Mouse (Mus musculus) lung, embryonic 16.5 days (tissue): Measurements from ENCODE around the gene Gm44973. TPM values are rescaled to one million over a fixed set of nuclear protein-coding genes. Genes with fewer than 3 reads are reported as not detected.

Experiments used
- ATAC-seq: fragments of 200-750 bp; cut with Nextera tagmentation; 2 replicates; pipeline ENCODE4 v1.8.0; 2017; ENCODE audit warnings: low read depth, mild to moderate bottlenecking, moderate library complexity
- H3K27ac ChIP-seq: fragments of 300-500 bp; sonication (generic); 2 replicates; pipeline ENCODE4 v1.5.1; 2014; ENCODE audit warnings: mild to moderate bottlenecking, control low read depth, low read length
- H3K27me3 ChIP-seq: fragments of 300-500 bp; sonication (generic); 2 replicates; pipeline ENCODE4 v1.6.1; 2014; ENCODE audit warnings: low read depth, low read length, mixed read lengths; ENCODE audit not compliant: control insufficient read depth, insufficient read depth
- H3K36me3 ChIP-seq: fragments of 300-500 bp; sonication (generic); 2 replicates; pipeline ENCODE4 v1.6.1; 2014; ENCODE audit warnings: low read length; ENCODE audit not compliant: control insufficient read depth, insufficient read depth
- H3K4me1 ChIP-seq: fragments of 300-500 bp; sonication (generic); replicated peaks from 2 replicates; pipeline ENCODE4 v1.6.1; 2014; ENCODE audit warnings: low read length, mixed read lengths; ENCODE audit not compliant: control insufficient read depth, insufficient read depth
- H3K4me2 ChIP-seq: fragments of 300-500 bp; sonication (generic); 2 replicates; pipeline ENCODE4 v1.6.1; 2014; ENCODE audit warnings: low read depth, low read length, control low read depth
- H3K4me3 ChIP-seq: fragments of 300-500 bp; sonication (generic); 2 replicates; pipeline ENCODE4 v1.5.1; 2014; ENCODE audit warnings: mild to moderate bottlenecking, low read length, control low read depth
- H3K9ac ChIP-seq: fragments of 300-500 bp; sonication (generic); 2 replicates; pipeline ENCODE4 v1.6.1; 2014; ENCODE audit warnings: low read length, control low read depth
- H3K9me3 ChIP-seq: fragments of 300-500 bp; sonication (generic); 2 replicates; pipeline ENCODE4 v1.6.1; 2016; ENCODE audit warnings: low read length; ENCODE audit not compliant: control insufficient read depth
- WGBS: fragments of 180-500 bp; shearing (Covaris S2); extraction: QIAGEN DNeasy Blood & Tissue Kit; methylation state at CpG from one replicate; pipeline ENCODE4 v1.1.7; 2014; 5-methylcytosine and 5-hydroxymethylcytosine counted together
- polyA plus RNA-seq: library from polyadenylated mRNA; unstranded; fragments of >200 nt; fragmentation: Nextera tagmentation; extraction: Ambion mirVana; gene quantifications from 2 replicates; pipeline ENCODE4 v1.2.1, GENCODE M21; 2015

Gm44973 gene
- polyA plus RNA-seq, 1 experiment from 2014 or later, result 1.3 TPM

- H3K4me2 ChIP-seq, result peak overlapping the region; percentile 82
- H3K27ac ChIP-seq, result no peak overlapping the region
- 11% methylated on average over 32 of the region's 32 CpGs for WGBS
- peak overlapping the region; percentile 53 for H3K9ac ChIP-seq
- H3K4me1 ChIP-seq, result peaks cover 23% of the 10 kb centered on the region
- H3K4me3 ChIP-seq, result peak overlapping the region; percentile 73
- H3K27me3 ChIP-seq, result peaks cover 67% of the 10 kb centered on the region
- no peaks in the 10 kb centered on the region for H3K9me3 ChIP-seq
- H3K36me3 ChIP-seq, result no peaks in the 10 kb centered on the region
- no peak for ATAC-seq
Measured at GRCm38 (mm10) chr7:5053456-5054179, 38.3 kb downstream of the Gm44973 start.

- no peak for ATAC-seq
- Histone ChIP-seq H3K4me3 (peak overlapping the region; percentile 45), H3K9ac (peak overlapping the region; percentile 53), H3K4me2 (peak overlapping the region; percentile 57), H3K9me3 (no peaks in the 10 kb centered on the region), H3K27ac (no peak overlapping the region), H3K4me1 (peaks cover 31% of the 10 kb centered on the region), H3K36me3 (no peaks in the 10 kb centered on the region), H3K27me3 (peaks cover 68% of the 10 kb centered on the region)
- 1% methylated on average over 55 of the region's 55 CpGs for WGBS
Measured at GRCm38 (mm10) chr7:5056651-5057263, 41.5 kb downstream of the Gm44973 start.

- H3K27me3 ChIP-seq, result peaks cover 61% of the 10 kb centered on the region
- WGBS, result 26% methylated on average over 8 of the region's 8 CpGs
- H3K27ac ChIP-seq, result no peak overlapping the region
- H3K36me3 ChIP-seq, result no peaks in the 10 kb centered on the region
- no peak overlapping the region; the same call in 1 of the 2 replicates for H3K4me3 ChIP-seq
- H3K9me3 ChIP-seq, result no peaks in the 10 kb centered on the region
- H3K9ac ChIP-seq, result no peak overlapping the region
- no peak overlapping the region for H3K4me2 ChIP-seq
- peaks cover 25% of the 10 kb centered on the region for H3K4me1 ChIP-seq
- no peak for ATAC-seq
Measured at GRCm38 (mm10) chr7:5057381-5057780, 42.1 kb downstream of the Gm44973 start.

GRCm38 (mm10) chr7:5057804-5058203, 42.5 kb downstream of the Gm44973 start:
- Histone ChIP-seq H3K4me2 (no peak overlapping the region), H3K36me3 (no peaks in the 10 kb centered on the region), H3K4me3 (no peak overlapping the region), H3K4me1 (peaks cover 20% of the 10 kb centered on the region), H3K27ac (no peak overlapping the region), H3K27me3 (peaks cover 57% of the 10 kb centered on the region), H3K9me3 (no peaks in the 10 kb centered on the region), H3K9ac (no peak overlapping the region)
- no peak for ATAC-seq
- WGBS, result 36% methylated on average over 11 of the region's 11 CpGs

- Histone ChIP-seq H3K4me3 (no peak overlapping the region), H3K27ac (no peak overlapping the region), H3K27me3 (peaks cover 49% of the 10 kb centered on the region), H3K36me3 (no peaks in the 10 kb centered on the region), H3K4me2 (no peak overlapping the region), H3K9ac (no peak overlapping the region), H3K4me1 (peaks cover 16% of the 10 kb centered on the region), H3K9me3 (no peaks in the 10 kb centered on the region)
- no peak for ATAC-seq
- WGBS, result 100% methylated on average over 1 of the region's 1 CpGs
Measured at GRCm38 (mm10) chr7:5058631-5059030, 43.3 kb downstream of the Gm44973 start.

- Histone ChIP-seq H3K27me3 (peaks cover 41% of the 10 kb centered on the region), H3K4me2 (no peak overlapping the region), H3K9me3 (no peaks in the 10 kb centered on the region), H3K4me1 (peaks cover 22% of the 10 kb centered on the region), H3K27ac (no peak overlapping the region), H3K4me3 (no peak overlapping the region), H3K9ac (no peak overlapping the region), H3K36me3 (no peaks in the 10 kb centered on the region)
- no peak for ATAC-seq
- WGBS, result 90% methylated on average over 12 of the region's 12 CpGs
Measured at GRCm38 (mm10) chr7:5059421-5059820, 44.1 kb downstream of the Gm44973 start.

GRCm38 (mm10) chr7:5060239-5060731, 45.0 kb downstream of the Gm44973 start:
- Histone ChIP-seq H3K36me3 (no peaks in the 10 kb centered on the region), H3K9me3 (no peaks in the 10 kb centered on the region), H3K4me2 (peak overlapping the region; percentile 92), H3K27ac (peak overlapping the region; percentile 100), H3K9ac (peak overlapping the region; percentile 96), H3K4me3 (peak overlapping the region; percentile 85), H3K27me3 (peaks cover 32% of the 10 kb centered on the region), H3K4me1 (peaks cover 24% of the 10 kb centered on the region)
- no peak for ATAC-seq
- WGBS, result under 1% methylated on average over 27 of the region's 27 CpGs

GRCm38 (mm10) chr7:5060944-5061773, 45.9 kb downstream of the Gm44973 start:
- H3K4me3 ChIP-seq, result peak overlapping the region; percentile 85
- peaks cover 26% of the 10 kb centered on the region for H3K4me1 ChIP-seq
- no peaks in the 10 kb centered on the region for H3K9me3 ChIP-seq
- peak overlapping the region; percentile 96 for H3K9ac ChIP-seq
- peak; percentile 92 for ATAC-seq
- H3K27ac ChIP-seq, result peak overlapping the region; percentile 100
- H3K4me2 ChIP-seq, result peak overlapping the region; percentile 92
- H3K27me3 ChIP-seq, result peaks cover 24% of the 10 kb centered on the region
- WGBS, result under 1% methylated on average over 59 of the region's 60 CpGs
- H3K36me3 ChIP-seq, result 0 out of 2 replicates have a peak, but pooled peaks cover under 1% of the 10 kb centered on the region
